Mouse (Mus musculus): ENCODE data around the gene Pklr.
A peak's percentile ranks its signal among the peaks of the same experiment; 100 is the strongest.

Gene Pklr

DNA sequence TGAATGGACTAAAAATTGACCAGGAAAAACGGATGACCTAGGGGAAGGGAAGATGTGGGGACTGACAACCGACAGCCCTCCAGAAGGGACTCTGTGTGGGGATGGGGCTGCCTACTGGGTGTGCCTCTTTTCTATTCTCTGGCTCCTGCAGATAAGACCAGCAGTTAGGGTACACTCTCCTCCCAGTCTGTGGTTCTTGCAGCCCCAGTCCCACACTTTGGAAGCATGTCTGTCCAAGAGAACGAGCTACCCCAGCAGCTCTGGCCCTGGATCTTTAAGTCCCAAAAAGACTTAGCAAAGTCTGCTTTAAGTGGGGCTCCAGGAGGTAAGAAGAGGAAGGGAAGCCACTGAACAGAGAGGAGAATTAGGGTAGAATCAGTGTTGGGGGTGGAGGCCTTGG is at the start of gene Pklr:
Gene Pklr, plus strand, starts transcription at position 185 of the 400 bp plus-strand sequence.
- no peak for DNase-seq (ENCODE audit: low spot score in 2 of 2)

DNA sequence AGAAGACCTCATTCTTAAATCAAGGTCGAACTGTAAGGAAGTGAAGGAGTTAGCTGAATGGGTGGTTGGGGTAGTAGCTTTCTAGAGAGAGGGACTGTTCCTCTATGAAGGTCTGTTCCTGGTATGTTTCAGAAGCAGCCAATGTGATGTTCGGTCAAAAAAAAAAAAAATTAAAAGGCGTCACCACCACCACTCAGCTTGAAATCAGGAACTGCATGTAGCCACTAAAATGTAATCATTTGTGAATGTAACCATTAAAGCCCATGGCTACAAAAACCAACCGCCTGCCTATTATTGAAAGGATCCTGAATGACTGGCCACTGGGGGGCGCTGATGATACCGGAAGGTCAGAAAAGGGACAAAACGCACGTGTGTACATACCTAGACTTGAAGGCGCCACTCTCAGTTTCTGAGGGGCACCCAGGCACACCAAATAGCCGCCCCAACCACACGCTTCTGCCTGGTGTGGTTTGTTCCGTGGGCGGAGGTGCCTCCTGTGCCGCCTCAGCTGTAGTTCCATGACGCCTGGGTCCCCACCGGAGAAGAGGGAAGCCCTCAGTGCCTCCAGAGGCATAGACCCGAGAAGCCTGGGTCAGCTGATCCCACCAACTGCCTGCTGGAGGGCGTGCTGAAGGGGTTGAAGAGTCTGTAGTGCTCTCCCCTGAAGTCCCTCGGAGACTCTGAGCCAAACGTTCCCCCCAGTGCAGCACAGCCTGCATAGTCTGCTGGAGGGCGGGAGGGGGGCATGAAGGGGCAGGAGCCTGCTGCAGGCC is 48.4 kb upstream of the Pklr start:
- peak; percentile 81 for DNase-seq (ENCODE audit: low spot score in 2 of 2)

DNA sequence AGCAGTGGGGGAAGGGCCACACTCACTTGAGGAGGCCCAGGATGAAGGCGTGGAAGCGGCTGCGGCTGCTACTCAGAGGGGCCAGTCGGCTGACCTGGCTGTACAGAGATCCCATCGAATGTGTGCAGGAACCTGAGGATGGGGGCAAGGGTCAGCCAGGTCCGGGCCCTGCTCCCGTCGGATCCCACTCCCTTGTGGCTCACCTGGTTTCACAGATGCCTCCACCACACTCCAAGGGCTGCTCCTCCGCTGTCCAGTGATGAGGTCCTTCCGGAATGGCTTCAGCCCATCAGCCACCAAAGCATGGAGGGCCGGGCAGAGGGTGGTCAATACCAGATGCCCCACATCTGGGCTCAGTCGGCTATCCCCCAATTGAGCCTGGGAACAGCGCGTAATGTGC is 47.0 kb upstream of the Pklr start:
- no peak for DNase-seq (ENCODE audit: low spot score in 2 of 2)

DNA sequence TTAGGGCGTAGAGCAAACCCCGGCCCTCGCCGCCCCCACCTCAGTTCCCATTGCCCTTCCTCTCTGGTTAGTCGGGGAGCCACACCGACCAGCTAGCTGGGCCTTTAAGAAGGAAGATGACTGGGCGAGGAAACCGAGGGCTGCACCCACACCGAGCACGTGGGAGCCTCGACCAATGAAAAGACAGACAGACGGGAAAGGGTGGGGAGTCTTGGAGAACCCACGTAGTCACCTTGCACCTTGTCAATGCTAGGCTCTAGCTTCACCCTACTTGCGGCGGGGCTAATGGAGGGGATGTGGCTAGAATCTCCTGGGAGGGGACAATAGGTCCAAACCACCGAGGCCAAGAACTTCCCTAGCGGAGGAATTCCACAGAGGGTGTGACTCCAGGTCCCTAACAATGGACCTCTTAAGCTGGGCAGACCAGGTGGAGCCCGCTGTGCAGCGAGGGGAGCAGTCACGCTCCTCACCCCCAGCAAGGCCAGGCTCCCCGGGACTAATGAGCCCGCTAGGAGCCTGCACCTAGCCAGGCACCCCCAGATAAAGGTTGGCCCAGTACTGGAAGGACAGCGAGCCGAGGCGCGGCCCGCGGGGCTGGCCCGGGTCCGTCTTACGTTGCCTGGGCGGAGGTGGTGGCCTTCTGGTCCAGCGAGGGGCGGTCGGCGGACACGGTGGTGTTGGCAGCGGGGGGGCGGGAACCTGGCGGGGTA is 45.9 kb upstream of the Pklr start:
- DNase-seq (ENCODE audit: low spot score in 2 of 2): peak; percentile 79 to 88

DNA sequence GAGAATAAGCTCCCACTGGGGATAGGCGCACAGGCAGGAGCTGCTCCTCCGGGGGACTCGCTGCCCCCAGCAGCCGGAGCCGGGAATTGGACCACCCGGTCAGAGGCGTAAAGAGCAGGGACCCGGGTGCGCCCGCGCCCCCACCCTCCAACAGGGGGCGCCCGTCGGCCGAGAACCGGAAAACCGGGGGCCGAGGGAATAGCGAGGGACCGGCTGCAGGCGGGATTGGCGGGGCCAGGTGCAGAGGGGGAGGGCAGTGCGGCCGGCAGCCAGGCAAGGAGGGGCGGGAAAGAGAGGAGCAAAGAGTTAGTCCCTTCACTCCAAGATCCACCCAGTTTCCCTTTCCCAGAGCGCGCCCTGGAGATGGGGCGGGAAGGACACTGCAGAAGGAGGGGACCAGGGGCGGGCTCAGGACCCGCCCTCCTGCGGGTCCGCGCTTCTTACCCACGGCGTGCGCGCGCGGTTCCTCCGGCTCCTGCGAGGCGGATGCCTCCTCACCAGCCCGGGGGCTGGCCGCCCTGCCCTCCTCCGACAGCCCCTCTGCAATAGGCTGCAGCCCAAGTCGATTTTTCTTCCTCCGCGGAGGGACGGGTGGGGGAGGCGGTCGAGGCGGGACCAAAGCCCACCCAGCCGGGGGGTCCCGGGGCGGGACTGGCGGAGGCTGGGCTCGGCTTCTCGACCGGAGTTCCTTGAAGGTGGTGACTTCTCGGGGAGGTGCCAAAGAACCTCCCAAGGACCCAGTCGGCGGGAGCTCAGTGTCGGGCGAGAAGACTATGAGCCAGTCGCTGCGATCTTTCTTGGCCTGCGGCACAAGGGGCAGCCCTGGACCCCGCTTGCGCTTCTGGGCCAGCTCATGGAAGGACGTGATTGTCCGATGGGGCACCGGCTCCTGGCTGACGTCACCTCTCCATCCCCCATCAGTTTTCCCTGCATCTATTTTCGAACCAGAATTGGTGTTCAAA is 45.0 kb upstream of the Pklr start:
- peak; percentile 82 for DNase-seq (ENCODE audit: low spot score in 2 of 2)

DNA sequence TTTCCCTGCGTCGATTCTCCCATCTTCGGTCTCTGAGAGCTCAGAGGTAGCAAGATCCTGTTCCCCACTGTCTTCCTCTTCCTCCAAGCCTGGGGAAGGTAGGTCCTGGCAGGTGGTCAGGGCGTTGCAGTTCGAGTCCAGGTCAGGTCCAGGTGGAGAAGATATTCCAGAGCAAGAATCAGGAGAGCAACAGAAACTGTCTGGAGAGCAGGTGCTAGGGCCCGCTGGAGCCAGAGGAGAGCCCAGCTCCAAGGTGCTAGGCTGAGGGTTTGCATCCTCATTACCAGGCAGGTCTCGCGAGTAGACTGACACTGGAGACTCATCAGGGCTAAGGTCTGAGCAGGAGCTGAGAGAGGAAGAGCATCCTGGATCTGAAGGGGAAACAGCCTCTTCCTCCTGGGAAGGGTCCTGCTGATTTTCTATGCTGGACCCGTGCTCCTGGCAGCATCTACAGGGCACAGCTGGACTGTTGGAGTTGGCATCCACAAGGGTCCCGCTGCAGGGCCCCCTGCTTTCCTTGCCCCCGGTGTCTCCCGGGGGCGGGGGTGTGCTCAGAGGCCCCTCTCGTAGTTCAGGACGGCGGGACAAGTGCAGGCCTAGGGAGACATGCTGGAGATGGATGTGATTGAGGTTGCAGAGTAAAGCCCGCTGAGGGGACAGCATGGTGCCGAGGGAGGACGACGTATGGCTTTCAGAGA is 44.0 kb upstream of the Pklr start:
- DNase-seq (ENCODE audit: low spot score in 2 of 2): no peak

DNA sequence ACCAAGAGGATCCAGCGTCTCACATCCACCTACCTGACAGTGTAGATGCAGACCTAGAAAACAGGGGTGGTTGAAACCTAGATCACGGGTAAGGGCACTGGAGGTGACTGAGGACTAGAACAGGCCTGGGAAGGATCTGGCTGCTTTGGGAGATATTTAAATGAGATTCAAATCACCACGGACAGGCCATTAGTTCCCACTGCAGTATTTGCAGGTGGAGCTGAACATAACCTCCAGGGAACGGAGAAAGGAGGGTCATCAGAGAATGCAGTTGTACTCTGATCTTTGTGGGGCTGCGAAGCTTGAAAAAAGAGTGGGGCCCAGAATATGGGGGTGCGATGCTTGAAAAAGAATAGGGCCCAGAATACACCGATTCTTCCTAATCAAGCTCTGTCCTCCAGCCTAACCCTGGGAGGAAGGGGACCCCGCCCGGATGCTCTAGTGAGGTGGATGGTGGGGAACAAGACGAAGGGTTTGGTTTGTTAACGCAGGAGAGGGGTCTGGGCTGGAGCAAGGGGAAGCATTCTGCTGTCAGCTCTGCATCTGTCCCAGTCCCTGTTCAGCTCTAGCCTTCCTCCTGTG is 43.3 kb upstream of the Pklr start:
- no peak for DNase-seq (ENCODE audit: low spot score in 2 of 2)

DNA sequence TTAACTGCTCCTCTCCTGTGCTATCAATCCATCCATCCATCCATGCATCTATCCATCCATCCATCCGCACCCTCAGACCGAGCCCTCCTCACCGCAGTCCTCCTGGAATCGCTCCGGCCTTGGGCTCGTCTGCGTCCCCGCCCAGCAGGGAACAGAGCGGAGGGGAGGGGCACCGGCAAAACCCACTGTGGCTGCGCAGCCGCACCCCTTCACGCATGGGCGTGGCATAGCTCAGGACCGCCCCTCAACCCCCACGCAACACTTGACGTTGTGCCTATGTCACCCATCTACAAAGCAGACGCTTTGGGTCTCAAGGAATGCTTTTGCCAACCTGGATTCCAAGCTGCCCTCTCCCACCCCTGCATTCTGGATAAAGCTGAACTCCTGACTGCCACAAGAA is 42.8 kb upstream of the Pklr start, which contains the start of gene Rusc1:
Gene Rusc1, minus strand, starts transcription at position 137 of the 400 bp plus-strand sequence.
- peak; percentile 74 to 82 for DNase-seq (ENCODE audit: low spot score in 2 of 2)

DNA sequence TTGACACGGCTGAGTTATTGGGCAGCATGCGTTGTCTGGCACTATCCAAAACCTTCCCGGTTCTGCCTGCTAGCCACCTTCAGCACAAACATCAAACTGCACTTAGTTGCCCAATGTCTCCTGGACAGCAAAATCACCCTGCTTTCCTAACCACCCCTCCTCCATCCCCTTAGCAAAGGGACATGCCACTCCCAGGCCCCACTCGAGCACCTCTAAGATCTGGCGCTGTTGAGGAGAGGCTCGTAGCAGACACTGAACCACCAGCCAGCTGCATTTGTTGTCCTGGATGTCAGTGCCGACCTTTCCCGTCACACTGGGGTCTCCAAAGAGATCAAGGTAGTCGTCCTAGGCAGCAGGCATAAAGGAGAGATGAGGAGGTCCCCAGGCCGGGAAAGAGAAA is 41.9 kb upstream of the Pklr start:
- DNase-seq (ENCODE audit: low spot score in 2 of 2): no peak

DNA sequence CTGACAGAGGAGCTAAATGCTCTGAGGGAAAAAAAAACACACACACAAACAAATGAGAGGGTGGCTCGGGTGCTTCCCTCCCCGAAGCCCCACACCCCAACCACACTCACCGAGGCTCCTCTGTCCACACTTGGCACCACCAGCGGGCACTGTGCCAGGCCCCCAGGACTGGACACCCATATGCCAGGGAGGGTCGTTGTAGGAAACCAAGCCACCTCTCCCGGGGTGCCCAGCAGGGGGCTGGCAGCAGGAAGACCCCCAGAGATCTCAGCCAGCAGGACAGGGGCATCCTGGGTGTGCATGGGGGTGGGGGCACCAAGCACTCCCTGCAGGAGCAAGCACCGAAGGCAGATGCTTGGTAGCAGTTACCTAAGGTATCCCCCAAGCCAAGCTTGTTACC is 35.1 kb upstream of the Pklr start, which contains the start of gene Gm43738:
Gene Gm43738, minus strand, starts transcription at position 289 of the 400 bp plus-strand sequence.
- no peak for DNase-seq (ENCODE audit: low spot score in 2 of 2)

DNA sequence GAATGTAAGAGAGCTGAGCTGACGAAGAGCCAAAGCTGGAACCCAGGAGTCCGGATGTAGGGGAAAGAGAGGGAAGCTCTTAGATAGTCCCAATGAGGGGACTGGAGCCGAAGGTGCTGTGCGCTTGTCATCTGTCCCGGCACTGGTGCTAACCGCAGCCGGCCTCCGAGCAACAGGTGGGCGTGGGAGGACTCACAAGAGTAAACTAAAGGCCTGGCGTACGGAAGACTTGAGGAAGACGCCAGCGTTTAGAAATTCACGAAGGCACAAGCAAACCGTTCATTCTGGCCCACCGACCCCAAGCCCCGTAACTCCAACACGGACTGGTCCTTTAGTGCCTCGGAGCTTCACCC is 34.5 kb upstream of the Pklr start:
- no peak for DNase-seq (ENCODE audit: low spot score in 2 of 2)

DNA sequence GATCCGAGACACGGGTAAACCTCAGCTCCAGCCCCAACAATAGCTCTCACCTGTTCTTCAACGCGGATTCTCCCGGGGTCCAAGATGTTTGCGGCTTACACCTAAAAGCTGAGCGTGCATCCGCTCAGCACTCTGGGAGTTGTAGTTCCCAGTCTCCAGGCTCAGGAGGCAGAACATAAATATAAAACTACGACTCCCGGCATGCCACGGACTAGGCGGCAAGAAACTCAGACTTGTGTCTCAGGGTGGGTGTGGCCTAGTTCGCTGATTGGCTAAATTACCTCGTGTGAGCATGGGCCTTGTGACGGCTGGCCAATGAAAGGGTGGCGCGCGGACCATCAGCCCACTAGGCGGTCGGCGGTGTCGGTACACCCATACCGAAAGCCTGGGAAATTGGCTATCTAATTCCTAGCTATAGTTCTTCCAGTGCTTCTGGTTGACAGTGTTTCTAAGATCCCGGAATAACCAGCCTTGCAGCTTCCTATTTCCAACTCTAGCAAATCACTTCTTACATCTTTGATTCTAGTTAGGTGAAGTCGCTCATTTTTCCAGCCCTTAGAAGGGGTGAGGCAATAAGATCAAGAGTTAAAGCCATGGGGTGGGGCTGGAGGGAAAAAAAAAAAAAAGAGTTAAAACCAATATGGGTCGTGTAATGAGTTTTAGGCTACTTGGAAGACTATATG is 34.0 kb upstream of the Pklr start, which contains the start of gene Fdps:
Gene Fdps, minus strand, starts transcription at position 148 of the 683 bp plus-strand sequence.
- DNase-seq (ENCODE audit: low spot score in 2 of 2): peak; percentile 87 to 95

DNA sequence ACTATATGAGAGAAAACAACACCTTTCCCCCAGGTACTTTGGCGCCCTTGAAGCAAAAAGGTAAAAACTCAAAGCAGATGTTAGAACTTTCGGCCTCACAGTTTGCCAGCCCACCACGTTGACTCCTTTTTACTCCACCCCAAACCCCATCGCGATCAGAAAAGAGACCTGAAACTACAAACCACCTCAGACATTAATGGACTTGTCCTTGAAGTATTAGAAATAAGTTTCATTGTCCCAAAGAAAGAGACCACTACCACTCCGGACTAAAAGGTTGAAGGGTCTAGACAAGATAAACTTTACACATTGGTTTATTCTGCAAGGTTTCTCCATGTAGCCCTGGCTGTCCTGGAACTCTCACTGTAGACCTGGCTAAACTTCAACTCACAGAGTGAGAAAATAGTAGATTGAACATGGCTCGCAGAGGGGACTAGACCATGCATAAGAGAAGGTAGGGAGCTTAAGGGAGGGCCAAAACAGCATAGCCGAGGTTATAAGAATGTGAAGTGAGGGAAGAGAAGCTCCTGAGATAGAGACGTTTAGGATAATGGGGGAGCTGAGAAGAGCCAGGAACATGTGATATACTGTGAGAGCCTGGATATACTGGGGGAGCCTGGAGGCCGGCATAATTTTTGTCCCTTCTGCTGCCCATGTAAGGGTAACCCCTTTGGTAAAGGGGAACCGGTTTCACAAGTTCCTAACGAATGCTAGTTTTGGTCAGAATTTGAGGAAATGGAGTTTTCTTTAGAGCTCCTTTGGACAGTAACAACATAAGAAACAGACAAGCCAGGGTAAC is 33.2 kb upstream of the Pklr start:
- DNase-seq (ENCODE audit: low spot score in 2 of 2): no peak

DNA sequence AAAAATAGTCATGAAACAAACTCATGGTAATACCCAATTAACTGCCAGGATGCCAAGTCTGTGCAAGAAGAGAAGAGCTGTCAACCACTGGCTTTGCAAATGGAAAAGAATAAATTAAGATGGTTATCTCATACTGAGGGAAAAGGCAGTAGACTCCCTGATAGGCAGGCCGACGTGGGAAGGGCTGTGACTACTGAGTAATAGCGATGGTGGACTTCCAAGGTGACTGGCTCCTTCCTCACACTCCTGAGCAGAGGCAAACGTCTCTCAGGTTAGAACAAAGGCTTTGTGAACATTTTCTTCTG is 32.7 kb upstream of the Pklr start:
- no peak for DNase-seq (ENCODE audit: low spot score in 2 of 2)

DNA sequence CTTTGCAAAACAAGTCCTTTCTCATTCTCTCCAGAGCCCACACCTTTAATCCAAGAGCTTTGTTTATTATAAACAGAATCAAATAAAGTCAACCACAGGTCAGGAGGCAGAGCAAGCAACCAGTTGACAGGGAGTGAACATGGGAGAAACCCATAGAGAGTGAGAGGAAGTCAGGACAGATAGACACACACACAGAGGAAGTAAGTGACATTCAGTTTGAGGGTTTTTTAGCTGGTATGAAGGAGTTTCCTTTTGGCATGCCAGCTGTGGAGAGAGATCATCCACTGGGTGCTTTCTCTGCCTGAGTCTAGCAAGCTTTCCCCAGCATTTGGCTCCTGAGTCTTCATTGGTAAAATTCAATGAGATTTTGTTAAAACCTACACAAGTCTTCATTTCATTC is 29.1 kb upstream of the Pklr start:
- DNase-seq (ENCODE audit: low spot score in 2 of 2): no peak

DNA sequence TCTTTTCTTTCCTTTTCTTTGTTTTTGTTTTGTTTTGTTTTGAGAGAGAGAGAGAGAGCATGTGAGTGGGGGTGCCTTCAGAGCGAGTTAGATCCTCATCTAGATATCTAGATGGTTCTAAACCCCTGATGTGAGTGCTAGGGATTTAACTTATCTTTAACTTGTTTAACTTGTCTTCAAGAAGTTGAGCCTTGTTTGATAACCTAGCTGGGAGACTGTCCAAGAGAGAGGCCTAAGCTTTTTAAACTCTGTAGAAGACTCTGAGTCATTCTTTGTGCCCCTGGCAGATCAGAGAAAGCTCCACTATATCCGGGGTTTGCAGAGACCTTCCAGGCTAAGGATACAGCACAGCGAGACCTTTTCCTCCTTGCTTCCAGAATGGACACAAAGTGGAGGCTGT is 28.4 kb upstream of the Pklr start:
- DNase-seq (ENCODE audit: low spot score in 2 of 2): no peak

DNA sequence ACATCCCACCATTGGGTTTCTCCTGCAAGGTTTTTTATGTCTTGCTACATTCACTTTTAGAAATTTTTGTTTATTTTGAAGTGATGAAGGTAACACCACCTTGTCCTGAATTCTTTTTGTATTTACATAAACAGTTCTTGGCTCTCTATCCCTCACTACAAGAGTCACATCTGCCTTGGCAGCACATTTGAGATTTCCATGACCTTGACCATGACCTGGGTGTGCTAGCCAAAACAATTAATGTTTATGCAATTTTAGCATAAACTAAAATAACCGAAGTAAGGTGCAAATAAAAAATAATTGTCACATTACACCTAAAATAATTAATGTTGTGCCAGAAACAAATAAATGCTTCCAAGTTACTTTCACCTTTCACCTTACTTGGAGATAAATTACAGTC is 27.8 kb upstream of the Pklr start:
- no peak for DNase-seq (ENCODE audit: low spot score in 2 of 2)

DNA sequence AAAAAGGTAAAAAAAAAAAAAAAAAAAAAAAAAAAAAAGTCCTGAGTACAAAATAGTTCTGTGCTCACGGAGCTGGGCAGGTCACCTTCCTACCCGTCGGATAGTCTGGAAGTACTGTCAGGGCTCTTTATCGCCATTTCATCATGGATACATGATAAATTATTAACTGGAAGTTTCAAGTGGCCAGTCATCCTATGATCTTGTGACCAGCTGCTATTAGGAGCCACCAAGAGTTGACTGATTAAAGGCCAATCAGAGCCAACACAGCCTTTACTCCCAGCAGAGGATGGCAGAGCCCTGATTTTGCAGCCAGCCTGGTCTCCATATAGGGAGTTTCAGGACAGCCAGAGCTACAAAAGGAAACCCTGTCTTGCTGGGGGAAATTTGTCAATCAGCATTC is 22.9 kb upstream of the Pklr start:
- DNase-seq (ENCODE audit: low spot score in 2 of 2): no peak

DNA sequence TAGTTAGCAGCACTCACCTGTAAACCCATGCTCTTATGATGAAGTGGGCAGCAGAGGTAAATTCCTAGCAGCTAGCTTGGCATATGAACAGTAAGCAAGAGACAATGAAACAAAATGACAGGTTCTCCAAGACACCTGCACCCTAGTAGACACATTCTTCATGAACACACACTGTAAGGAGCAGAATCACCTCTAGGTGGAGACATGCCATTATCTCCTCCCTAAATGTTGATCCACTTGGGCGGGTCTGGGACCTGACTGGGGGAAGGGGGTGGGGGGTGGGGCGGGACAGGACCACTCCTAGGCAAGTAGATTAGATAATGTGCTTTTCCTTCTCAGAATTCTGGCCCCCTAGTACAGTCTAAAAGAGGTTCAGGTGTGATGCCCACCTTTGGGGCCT is 20.4 kb upstream of the Pklr start:
- no peak for DNase-seq (ENCODE audit: low spot score in 2 of 2)

DNA sequence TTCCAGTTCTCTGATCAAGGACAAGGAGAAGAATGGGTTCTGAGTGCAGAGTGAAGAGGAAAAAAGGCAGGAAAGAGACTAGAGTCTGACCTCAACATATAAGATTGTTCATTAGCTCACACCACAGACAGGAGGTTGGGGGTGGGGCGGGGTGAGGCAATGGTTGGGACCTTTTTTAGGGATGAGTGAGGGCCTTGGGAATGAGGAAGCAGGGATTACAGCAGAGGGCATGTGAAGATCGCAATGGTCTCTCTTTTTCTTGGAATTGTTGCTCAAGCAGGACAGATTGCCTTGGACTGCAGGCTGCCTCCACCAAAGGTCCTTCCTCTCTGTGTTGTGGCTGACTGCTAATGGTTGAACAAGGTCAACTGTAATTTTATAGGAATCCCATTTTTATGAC is 12.6 kb upstream of the Pklr start:
- DNase-seq (ENCODE audit: low spot score in 2 of 2): peak in 1 of 2 experiments; percentile 49
